Mouse (Mus musculus): ENCODE data around the gene Rapgef2.
"Not testable (repeated sequence)": the region's sequence is repeated elsewhere in the genome, so short reads cannot be mapped to it uniquely, and the experiment has no call there.

Gene Rapgef2

DNA sequence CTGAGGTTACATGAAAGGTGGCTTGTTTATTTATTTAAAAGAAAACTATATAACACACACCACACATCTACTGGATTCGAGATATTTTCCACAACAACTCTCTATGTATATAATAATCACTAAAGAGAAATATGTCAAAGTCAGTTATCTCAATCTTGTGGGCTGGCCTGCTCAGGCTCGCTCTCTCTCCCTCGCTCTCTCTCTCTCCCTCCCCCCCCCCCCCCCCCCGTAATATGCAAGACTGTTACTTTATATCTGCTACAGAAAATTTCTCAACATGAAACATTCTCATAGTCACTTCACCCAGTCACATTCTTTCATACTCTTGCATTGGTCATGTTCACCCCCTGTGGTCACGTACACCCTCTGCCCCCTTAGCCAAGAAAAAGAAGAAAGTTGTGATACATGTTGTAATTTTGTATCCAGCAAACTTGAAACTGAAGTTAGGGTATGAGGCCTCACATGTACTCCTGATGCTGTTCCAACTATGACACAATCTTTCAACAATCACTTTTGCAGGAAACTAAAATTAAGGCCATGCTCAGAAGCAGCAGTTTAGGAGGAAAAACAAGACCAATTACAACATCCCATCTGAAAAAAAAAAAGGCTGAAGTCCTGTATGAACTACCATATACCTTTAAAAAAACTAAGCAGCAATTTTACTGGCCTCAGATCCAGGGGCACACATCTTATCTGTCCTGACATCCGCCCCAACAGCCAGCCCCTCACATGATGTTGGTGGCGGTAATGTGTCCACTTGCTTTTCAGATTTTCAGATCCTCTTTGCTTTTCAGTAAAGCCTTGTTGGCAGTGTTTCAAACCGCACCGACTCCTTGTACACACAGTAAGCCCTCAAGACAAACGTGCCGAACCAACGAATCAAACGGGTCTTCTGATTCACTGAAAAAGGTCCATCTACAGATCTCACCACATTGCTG, 52.6 kb downstream of the Rapgef2 start:
- DNase-seq (ENCODE audit: low read depth): peak; percentile 58

GRCm38 (mm10) chr3:79230718-79231117, 55.6 kb downstream of the Rapgef2 start:
- DNase-seq (ENCODE audit: low read depth): no peak

DNA sequence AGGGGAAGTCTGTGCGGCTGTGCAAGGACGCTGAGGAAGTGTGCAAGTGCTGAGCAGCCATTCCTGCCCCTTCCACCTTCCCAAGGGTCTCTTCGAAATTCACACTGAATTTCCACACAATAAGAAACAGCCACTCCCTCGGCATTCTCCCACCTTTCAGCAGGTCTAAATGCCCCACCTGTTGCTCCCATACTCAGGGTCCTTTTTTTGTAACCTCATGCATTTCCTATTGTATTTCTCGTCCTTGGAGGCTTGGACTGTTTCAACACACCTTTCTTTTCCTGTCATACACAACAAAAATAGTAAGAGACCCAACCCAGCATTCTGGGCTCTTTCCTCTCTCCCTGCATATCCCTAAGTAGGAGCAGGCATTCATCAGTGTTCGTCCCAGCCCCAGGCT, 56.8 kb downstream of the Rapgef2 start:
- DNase-seq (ENCODE audit: low read depth): no peak

DNA sequence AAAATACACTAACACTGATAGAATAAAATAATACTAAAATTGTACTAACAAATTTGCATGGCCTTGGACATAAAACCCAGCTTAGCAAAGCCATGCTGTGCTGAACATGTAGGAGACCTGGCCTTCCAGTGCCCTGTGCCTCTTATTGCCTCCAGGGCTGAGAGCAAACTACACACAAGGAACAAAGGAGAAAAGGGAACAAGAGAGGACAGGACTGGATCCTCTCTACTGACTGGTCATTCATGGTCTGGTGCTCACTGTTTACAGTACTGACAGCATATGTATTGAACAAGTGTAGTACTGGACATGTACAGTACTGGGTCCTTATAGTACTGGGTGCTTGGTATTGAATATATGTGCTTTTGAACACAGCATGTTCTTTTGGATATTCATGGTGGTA, 58.0 kb downstream of the Rapgef2 start:
- no peak for DNase-seq (ENCODE audit: low read depth)

GRCm38 (mm10) chr3:79227356-79228088, 58.8 kb downstream of the Rapgef2 start:
- DNase-seq (ENCODE audit: low read depth): no peak

- DNase-seq (ENCODE audit: low read depth): not testable (repeated sequence)
These were observed 59.5 kb downstream of the Rapgef2 start for GRCm38 (mm10) chr3:79226807-79227206.

- no peak for DNase-seq (ENCODE audit: low read depth)
These were observed 60.4 kb downstream of the Rapgef2 start for GRCm38 (mm10) chr3:79225888-79226287.

DNA sequence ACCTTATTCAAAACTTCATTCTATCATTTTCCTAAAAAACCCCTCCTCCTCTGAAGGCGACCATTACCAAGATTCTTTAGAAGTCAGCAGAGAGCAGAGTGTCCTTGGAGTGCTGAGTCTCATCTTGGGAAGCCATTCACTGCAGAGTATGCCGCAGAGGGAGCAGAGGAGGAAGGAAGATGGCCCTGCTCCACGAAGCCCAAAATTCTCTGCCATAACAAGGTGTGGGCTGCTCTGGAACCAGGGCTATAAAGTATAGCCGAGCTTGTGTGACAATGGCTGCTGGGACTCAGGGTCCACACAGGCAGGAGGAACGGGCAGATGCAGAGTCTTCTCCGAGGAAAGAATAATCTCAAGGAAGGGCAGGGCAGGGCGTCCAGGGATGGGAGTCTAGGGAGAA, 62.0 kb downstream of the Rapgef2 start:
- DNase-seq (ENCODE audit: low read depth): no peak

- DNase-seq (ENCODE audit: low read depth): no peak
These were observed 63.0 kb downstream of the Rapgef2 start for GRCm38 (mm10) chr3:79223281-79223680.

DNA sequence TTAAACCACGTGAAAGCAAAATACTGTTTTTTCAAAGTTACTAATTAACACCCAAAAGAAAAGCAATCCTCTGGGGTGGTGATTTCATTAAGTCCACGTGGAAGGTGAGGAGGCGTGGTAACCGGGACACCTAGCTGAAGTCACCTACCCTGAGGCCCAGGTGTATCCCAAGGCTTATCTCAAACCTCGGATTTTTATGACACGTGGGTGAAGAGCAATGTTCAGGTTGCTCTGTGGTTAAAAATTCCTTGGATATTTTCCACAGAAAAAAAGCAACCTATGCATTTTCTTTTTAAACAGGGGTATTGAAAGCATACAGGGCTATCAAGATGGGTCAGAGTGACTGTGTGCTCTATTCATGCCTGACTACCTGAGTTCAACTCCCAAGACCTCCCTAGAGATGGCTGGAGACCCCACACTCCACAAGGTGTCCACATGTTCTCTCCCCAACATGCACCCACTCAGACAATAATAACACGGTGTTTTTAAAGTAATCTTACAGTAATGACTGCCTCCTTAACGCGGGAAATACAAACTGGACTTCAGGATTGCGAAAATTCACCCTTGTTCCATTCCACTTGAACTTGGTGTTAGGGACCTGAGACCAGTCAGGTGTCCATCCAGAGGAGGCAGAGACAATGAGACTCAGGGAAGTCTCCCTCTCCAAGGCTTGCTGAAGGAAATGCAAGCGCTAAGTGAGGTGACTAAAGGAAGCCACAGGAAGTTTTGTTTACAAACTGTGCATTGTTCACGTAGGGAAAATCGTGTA, 63.9 kb downstream of the Rapgef2 start:
- no peak for DNase-seq (ENCODE audit: low read depth)

GRCm38 (mm10) chr3:79221296-79222191, 64.8 kb downstream of the Rapgef2 start:
- DNase-seq (ENCODE audit: low read depth): peak; percentile 90

DNA sequence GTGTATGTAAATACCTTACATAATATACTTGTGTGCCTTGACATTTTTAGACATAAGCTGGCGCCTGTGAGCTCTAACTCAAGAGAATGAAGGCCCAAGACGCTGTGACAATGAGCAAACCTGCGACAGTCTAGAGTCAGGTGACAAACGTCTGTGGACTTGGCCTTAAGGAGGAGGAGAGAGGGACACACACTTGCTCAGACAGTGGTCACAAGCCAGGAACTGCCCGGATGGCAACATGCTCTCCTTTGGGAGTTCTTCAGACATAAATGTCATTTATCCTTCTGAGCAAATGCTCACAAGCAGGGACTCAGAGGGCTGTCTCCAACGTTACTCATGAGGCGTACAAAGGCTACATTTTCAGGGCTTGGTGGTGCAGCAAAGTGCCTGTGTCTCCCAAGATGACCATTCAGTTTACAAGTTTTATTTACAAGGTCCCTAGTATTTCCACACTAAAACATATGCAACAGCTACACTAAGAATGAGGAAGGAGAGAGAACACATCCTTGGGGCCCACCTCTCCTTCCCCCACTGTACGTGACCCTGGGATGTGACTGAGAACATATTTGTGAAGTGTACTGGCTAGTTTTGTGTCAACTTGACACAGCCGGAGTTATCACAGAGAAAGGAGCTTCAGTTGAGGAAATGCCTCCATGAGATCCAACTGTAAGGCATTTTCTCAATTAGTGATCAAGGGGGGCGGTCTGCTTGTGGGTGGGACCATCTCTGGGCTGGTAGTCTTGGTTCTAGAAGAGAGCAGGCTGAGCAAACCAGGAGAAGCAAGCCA, 67.0 kb downstream of the Rapgef2 start:
- DNase-seq (ENCODE audit: low read depth): no peak

- no peak for DNase-seq (ENCODE audit: low read depth)
These were observed 67.7 kb downstream of the Rapgef2 start for GRCm38 (mm10) chr3:79218566-79219051.

DNA sequence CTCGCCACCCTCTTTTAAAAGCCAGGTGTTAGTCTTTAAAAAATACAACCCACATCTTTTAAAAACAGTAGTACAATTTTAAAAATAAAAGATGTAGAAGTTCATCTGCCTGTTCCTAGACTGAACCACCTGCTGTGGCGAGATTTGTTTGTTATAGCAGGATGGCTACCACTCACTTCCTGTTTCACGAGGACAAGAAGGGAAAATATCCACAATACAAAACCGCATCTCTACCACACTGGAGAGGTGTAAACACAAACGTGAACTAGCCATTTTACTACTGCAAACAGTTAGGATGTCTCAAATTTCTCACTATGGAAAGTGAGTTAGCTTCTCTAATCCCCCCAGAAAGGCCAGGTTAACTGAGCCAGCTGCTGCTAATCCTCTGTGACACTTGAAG, 76.1 kb downstream of the Rapgef2 start:
- DNase-seq (ENCODE audit: low read depth): no peak

DNA sequence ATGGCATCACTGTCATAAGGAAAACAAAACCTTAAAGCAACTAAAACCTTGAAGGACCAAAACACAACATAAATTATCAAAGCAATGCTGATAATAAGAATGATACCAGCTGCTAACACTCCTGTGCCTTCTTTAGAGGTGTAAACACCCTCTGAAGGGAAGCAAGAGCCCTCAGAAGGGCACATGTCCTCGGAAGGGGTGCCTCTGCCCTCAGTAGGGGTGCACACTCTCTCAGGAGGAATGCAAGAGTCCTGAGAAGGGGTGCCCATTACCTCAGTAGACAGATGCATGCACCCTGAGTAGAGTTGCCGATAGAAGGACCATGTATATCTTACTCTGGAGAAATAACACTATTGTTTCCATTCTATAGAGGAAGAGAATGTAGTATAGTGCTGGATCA, 79.1 kb downstream of the Rapgef2 start:
- DNase-seq (ENCODE audit: low read depth): no peak

- DNase-seq (ENCODE audit: low read depth): no peak
These were observed 79.8 kb downstream of the Rapgef2 start for GRCm38 (mm10) chr3:79206524-79206923.

DNA sequence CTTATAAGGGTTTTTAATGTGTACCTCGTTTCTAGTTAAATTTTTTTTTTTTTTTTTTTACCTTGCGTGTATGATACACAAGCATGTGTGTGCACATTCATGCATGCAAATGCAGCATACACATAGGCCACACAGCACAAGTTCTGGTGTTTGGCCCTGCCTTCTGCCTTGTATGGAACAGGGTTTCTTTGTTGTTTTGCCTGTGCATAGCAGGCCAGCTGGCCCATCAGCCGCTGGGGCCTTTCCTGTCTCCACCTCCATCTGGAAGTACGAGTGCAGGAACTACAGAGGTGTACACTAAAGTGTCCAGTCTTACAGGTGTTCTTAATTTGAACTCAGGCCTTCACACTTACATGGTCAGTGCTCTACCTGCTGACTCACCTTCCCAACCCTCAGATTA, 80.3 kb downstream of the Rapgef2 start:
- no peak for DNase-seq (ENCODE audit: low read depth)

DNA sequence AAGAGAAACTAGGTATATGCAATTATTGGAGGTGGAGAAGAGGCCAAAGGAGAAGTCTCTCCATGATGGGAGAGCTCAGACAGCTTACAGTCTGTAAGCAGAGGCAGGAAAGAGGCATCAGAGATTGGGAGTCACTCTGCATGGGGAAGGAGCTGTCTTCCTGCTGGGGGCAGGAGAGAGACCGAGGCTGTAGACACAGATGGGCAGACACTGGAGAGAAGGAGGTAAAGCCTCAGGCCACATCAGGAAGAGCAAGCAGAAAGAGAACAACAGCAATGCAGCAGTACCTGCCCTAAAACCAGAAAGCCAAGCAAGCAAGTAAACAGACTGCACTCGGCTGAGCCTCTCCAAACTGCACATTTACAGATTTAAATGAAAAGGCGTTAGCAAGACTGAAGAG, 81.2 kb downstream of the Rapgef2 start:
- no peak for DNase-seq (ENCODE audit: low read depth)

DNA sequence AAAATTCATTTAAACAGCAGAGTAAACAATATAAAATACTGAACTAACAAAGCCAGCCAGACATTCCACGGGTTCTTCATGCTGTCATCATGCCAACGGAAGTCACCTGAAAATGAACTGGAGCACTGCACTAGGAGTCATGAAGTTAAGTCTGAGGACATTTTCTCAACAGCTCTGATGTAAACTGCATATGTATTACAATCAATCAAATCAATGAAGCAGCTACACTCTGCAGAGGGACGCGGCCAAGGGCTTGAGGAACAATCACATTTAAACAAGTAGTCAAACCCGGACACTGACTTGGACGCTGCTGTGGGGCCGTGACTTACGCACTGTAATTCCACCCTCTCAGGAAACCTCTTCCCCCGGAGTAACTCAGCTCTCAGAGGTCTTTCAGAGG, 82.1 kb downstream of the Rapgef2 start:
- no peak for DNase-seq (ENCODE audit: low read depth)

DNA sequence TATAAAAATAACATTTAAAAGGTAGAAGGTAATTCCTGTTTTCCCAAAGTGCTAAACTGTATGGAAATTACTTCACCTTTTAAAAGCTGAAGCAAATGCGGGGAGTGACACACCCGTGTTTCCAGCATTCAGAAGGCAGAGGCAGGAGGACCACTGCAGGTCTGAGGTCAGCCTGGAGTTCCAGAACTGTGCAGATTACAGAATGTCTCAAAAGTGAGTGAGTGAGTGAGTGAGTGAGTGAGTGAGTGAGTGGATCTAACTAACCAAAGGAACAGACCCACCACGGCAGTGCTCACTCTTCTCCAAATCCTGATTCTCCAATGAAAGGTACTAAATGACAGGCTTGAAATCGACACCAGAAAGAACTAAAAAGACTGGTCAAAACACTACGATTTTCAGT, 82.5 kb downstream of the Rapgef2 start:
- no peak for DNase-seq (ENCODE audit: low read depth)
